Mouse (Mus musculus): ENCODE results near the gene Prkn. TPM values are rescaled to one million over a fixed set of nuclear protein-coding genes. Genes with fewer than 3 reads are reported as not detected.

Gene Prkn
- 10.1 TPM for polyA plus RNA-seq (2014; fragmentation: Illumina TruSeq; extraction: RNeasy Lipid Tissue Mini Kit (QIAGEN cat#74804); ENCODE audit: low read depth, low replicate concordance)

GRCm38 (mm10) chr17:10840148-10840707 lies at the start of gene Prkn, which contains the start of gene Pacrg:
Prkn (plus strand) TSS chr17:10840384.
Pacrg (minus strand) TSS chr17:10840311.

Other genes starting within 250 kb of the Prkn start
- 10.2 TPM for gene Pacrg, start 73 bp upstream of the Prkn start, polyA plus RNA-seq (2014; fragmentation: Illumina TruSeq; extraction: RNeasy Lipid Tissue Mini Kit (QIAGEN cat#74804); ENCODE audit: low read depth, low replicate concordance)

Measured in adipose tissue, adult 10 weeks (tissue).